Mouse (Mus musculus): Measurements from ENCODE around the gene Ppp1r13b. TPM values are rescaled to one million over a fixed set of nuclear protein-coding genes. Genes with fewer than 3 reads are reported as not detected.

Ppp1r13b gene
- total and polyA plus RNA-seq, 3 experiments = 0.42 to 2.0 (median 0.64) TPM

- H3K27me3 ChIP-seq (replicated peaks) = no peaks in the 10 kb centered on the region
- dilution Hi-C loops (cut with MboI; ENCODE audit: extremely low pct_ligation_motif_present, extremely low pct_unique_long_range_greater_than_20kb, low sequenced_read_pairs) (no loop called here), in situ Hi-C loops (cut with MboI; ENCODE audit: low pct_ligation_motif_present, low pct_unique_long_range_greater_than_20kb, low sequenced_read_pairs) (no loop called here)
- no peak overlapping the region for H3K27ac ChIP-seq (ENCODE audit: insufficient read depth, low read depth)
- H3K9me3 ChIP-seq (replicated peaks; ENCODE audit: low read length) = no peaks in the 10 kb centered on the region
- H3K9ac ChIP-seq (ENCODE audit: insufficient read depth, low read depth) = no peak overlapping the region
- no peak overlapping the region for H3K4me3 ChIP-seq (replicated peaks in 1 of 3; ENCODE audit: low read depth in 2 of 3, low read length in 2 of 3, poor library complexity in 1 of 3)
- TF ChIP-seq ZMIZ1 (IDR thresholded peaks at IDR 0.05; ENCODE audit: low read depth, low read length) (no peak), CHD1 (IDR thresholded peaks at IDR 0.05; ENCODE audit: low read depth, low read length) (no peak), CHD2 (IDR thresholded peaks at IDR 0.05; ENCODE audit: low read length) (no peak), HCFC1 (IDR thresholded peaks at IDR 0.05; ENCODE audit: low read depth, low read length) (no peak), BHLHE40 (IDR thresholded peaks at IDR 0.05; ENCODE audit: low read depth, low read length) (no peak), ETS1 (conservative IDR thresholded peaks at IDR 0.05; ENCODE audit: low read depth, low read length) (no peak), JUN (IDR thresholded peaks at IDR 0.05; ENCODE audit: insufficient read depth, low read depth, low read length) (no peak), NELFE (IDR thresholded peaks at IDR 0.05; ENCODE audit: low read depth, low read length) (no peak), UBTF (IDR thresholded peaks at IDR 0.05; ENCODE audit: low read depth, low read length) (no peak), RAD21 (IDR thresholded peaks at IDR 0.05; ENCODE audit: low read depth, low read length) (no peak), KAT2A (IDR thresholded peaks at IDR 0.05; ENCODE audit: insufficient replicate concordance, low read length) (no peak)
- H3K4me2 ChIP-seq (ENCODE audit: insufficient read depth, low read depth, poor library complexity, severe bottlenecking) = no peak overlapping the region
- DNase-seq (ENCODE audit: extremely low read depth) = no peak
- no peaks in the 10 kb centered on the region for H3K4me1 ChIP-seq (ENCODE audit: control insufficient read depth in 1 of 2, insufficient read depth in 2 of 2)
- H3K36me3 ChIP-seq (replicated peaks in 1 of 2; ENCODE audit: control insufficient read depth in 1 of 2, insufficient read depth in 1 of 2, low read length in 1 of 2) = peaks cover 23 to 51% of the 10 kb centered on the region in 2 experiments
- no peaks in the 10 kb centered on the region for H3K79me2 ChIP-seq (replicated peaks; ENCODE audit: control insufficient read depth, extremely low read depth, insufficient read depth, poor library complexity, severe bottlenecking)
Observed at GRCm38 (mm10) chr12:111821931-111822330, 86.0 kb downstream of the Ppp1r13b start.

GRCm38 (mm10) chr12:111820708-111821107 is 87.2 kb downstream of the Ppp1r13b start:
- Histone ChIP-seq H3K9ac (ENCODE audit: insufficient read depth, low read depth) (no peak overlapping the region), H3K4me1 (ENCODE audit: control insufficient read depth in 1 of 2, insufficient read depth in 2 of 2) (no peaks in the 10 kb centered on the region), H3K79me2 (replicated peaks; ENCODE audit: control insufficient read depth, extremely low read depth, insufficient read depth, poor library complexity, severe bottlenecking) (no peaks in the 10 kb centered on the region), H3K4me3 (replicated peaks in 1 of 3; ENCODE audit: low read depth in 2 of 3, low read length in 2 of 3, poor library complexity in 1 of 3) (no peak overlapping the region), H3K36me3 (replicated peaks in 1 of 2; ENCODE audit: control insufficient read depth in 1 of 2, insufficient read depth in 1 of 2, low read length in 1 of 2) (peaks cover 15 to 44% of the 10 kb centered on the region in 2 experiments), H3K27ac (ENCODE audit: insufficient read depth, low read depth) (no peak overlapping the region), H3K27me3 (replicated peaks) (no peaks in the 10 kb centered on the region), H3K9me3 (replicated peaks; ENCODE audit: low read length) (no peaks in the 10 kb centered on the region), H3K4me2 (ENCODE audit: insufficient read depth, low read depth, poor library complexity, severe bottlenecking) (no peak overlapping the region)
- DNase-seq (ENCODE audit: extremely low read depth) = no peak
- dilution Hi-C loops (cut with MboI; ENCODE audit: extremely low pct_ligation_motif_present, extremely low pct_unique_long_range_greater_than_20kb, low sequenced_read_pairs) (no loop called here), in situ Hi-C loops (cut with MboI; ENCODE audit: low pct_ligation_motif_present, low pct_unique_long_range_greater_than_20kb, low sequenced_read_pairs) (no loop called here)
- no peak for TF ChIP-seq USF1 (IDR thresholded peaks at IDR 0.05; ENCODE audit: low read depth, low read length)
- TF ChIP-seq ZKSCAN1 (IDR thresholded peaks at IDR 0.05; ENCODE audit: borderline replicate concordance, low read depth, low read length) = no peak
- no peak for TF ChIP-seq RAD21 (IDR thresholded peaks at IDR 0.05; ENCODE audit: low read depth, low read length)
- no peak for TF ChIP-seq EP300 (IDR thresholded peaks at IDR 0.05; ENCODE audit: low read length)

GRCm38 (mm10) chr12:111819936-111820335 is 88.0 kb downstream of the Ppp1r13b start:
- in situ Hi-C loops (cut with MboI; ENCODE audit: low pct_ligation_motif_present, low pct_unique_long_range_greater_than_20kb, low sequenced_read_pairs) = no loop called here
- H3K36me3 ChIP-seq (replicated peaks in 1 of 2; ENCODE audit: control insufficient read depth in 1 of 2, insufficient read depth in 1 of 2, low read length in 1 of 2) = peaks cover 11 to 37% of the 10 kb centered on the region in 2 experiments
- H3K4me1 ChIP-seq (ENCODE audit: control insufficient read depth in 1 of 2, insufficient read depth in 2 of 2) = peaks cover 4 to 7% of the 10 kb centered on the region in 2 experiments; a peak in 3 of 4 replicates
- H3K9ac ChIP-seq (ENCODE audit: insufficient read depth, low read depth) = no peak overlapping the region
- dilution Hi-C loops (cut with MboI; ENCODE audit: extremely low pct_ligation_motif_present, extremely low pct_unique_long_range_greater_than_20kb, low sequenced_read_pairs) = no loop called here
- H3K27me3 ChIP-seq (replicated peaks) = no peaks in the 10 kb centered on the region
- H3K9me3 ChIP-seq (replicated peaks; ENCODE audit: low read length) = no peaks in the 10 kb centered on the region
- no peak overlapping the region for H3K27ac ChIP-seq (ENCODE audit: insufficient read depth, low read depth)
- H3K4me3 ChIP-seq (replicated peaks in 1 of 3; ENCODE audit: low read depth in 2 of 3, low read length in 2 of 3, poor library complexity in 1 of 3) = no peak overlapping the region
- no peak overlapping the region for H3K4me2 ChIP-seq (ENCODE audit: insufficient read depth, low read depth, poor library complexity, severe bottlenecking)
- no peaks in the 10 kb centered on the region for H3K79me2 ChIP-seq (replicated peaks; ENCODE audit: control insufficient read depth, extremely low read depth, insufficient read depth, poor library complexity, severe bottlenecking)
- DNase-seq (ENCODE audit: extremely low read depth) = no peak
- TF ChIP-seq JUN (IDR thresholded peaks at IDR 0.05; ENCODE audit: insufficient read depth, low read depth, low read length) (no peak), GABPA (IDR thresholded peaks at IDR 0.05; ENCODE audit: insufficient replicate concordance, low read depth, low read length) (no peak), KAT2A (IDR thresholded peaks at IDR 0.05; ENCODE audit: insufficient replicate concordance, low read length) (no peak), MAFK (IDR thresholded peaks at IDR 0.05; ENCODE audit: insufficient replicate concordance, low read length) (no peak), POLR2AphosphoS2 (IDR thresholded peaks at IDR 0.05; ENCODE audit: low read depth, low read length) (no peak), JUND (conservative IDR thresholded peaks at IDR 0.05; ENCODE audit: low read depth, low read length) (no peak), SIN3A (IDR thresholded peaks at IDR 0.05; ENCODE audit: low read length) (no peak), MEF2A (IDR thresholded peaks at IDR 0.05; ENCODE audit: borderline replicate concordance, low read depth, low read length) (no peak), PAX5 (IDR thresholded peaks at IDR 0.05; ENCODE audit: low read length) (no peak), POLR2A (IDR thresholded peaks at IDR 0.05; ENCODE audit: low read depth, low read length) (no peak), BHLHE40 (IDR thresholded peaks at IDR 0.05; ENCODE audit: low read depth, low read length) (no peak), ZMIZ1 (IDR thresholded peaks at IDR 0.05; ENCODE audit: low read depth, low read length) (no peak), SMC3 (IDR thresholded peaks at IDR 0.05; ENCODE audit: low read depth, low read length) (no peak), IRF4 (IDR thresholded peaks at IDR 0.05; ENCODE audit: low read depth, low read length) (no peak), TCF12 (IDR thresholded peaks at IDR 0.05; ENCODE audit: low read depth, low read length) (no peak), TBP (conservative IDR thresholded peaks at IDR 0.05; ENCODE audit: low read depth, low read length) (no peak), ETS1 (conservative IDR thresholded peaks at IDR 0.05; ENCODE audit: low read depth, low read length) (no peak)

Data from CH12.LX (cell line).